Mouse (Mus musculus) MEL (cell line): Measurements from ENCODE around the gene Tmem214. TPM values are rescaled to one million over a fixed set of nuclear protein-coding genes. Genes with fewer than 3 reads are reported as not detected.

Experiments
- DNase-seq: peaks from one replicate; pipeline ENCODE4 v3.0.0; 2011; ENCODE audit warnings: low read depth, low spot score
- H3K27ac ChIP-seq: 2 replicates; pipeline ENCODE4 v1.5.1; 2012; ENCODE audit warnings: low read depth, mild to moderate bottlenecking, control low read depth, low read length, moderate library complexity; ENCODE audit not compliant: control insufficient read depth
- H3K27me3 ChIP-seq, 2 experiments: fragments of 150-350 bp in 1 of 2; sonication (generic) in 1 of 2; 2 replicates each; pipeline ENCODE4 v1.6.1; 2012; ENCODE audit warnings: low read length in 2 of 2, mild to moderate bottlenecking in 2 of 2, improper control_type of control experiment in 1 of 2, moderate library complexity in 1 of 2; ENCODE audit not compliant: insufficient read depth in 2 of 2, control insufficient read depth in 1 of 2
- H3K36me3 ChIP-seq, 2 experiments: 2 replicates each; pipeline ENCODE4 v1.6.1; 2012 to 2014; ENCODE audit warnings: low read length in 2 of 2, improper control_type of control experiment in 1 of 2, inconsistent platforms in 1 of 2, mild to moderate bottlenecking in 1 of 2; ENCODE audit not compliant: insufficient read depth in 2 of 2, control insufficient read depth in 1 of 2
- H3K4me1 ChIP-seq, 2 experiments: fragments of 150-350 bp in 1 of 2; sonication (generic) in 1 of 2; 2 replicates each; pipeline ENCODE4 v1.6.1; 2012; ENCODE audit warnings: low read length in 2 of 2, improper control_type of control experiment in 1 of 2, mild to moderate bottlenecking in 1 of 2; ENCODE audit not compliant: insufficient read depth in 2 of 2, control insufficient read depth in 1 of 2
- H3K4me3 ChIP-seq, 2 experiments: fragments of 150-350 bp in 1 of 2; sonication (generic) in 1 of 2; 2 replicates each; pipeline ENCODE4 v1.5.1; 2012; ENCODE audit warnings: low read depth in 2 of 2, low read length in 2 of 2, mild to moderate bottlenecking in 2 of 2, moderate library complexity in 2 of 2, control low read depth in 1 of 2, improper control_type of control experiment in 1 of 2; ENCODE audit not compliant: control insufficient read depth in 1 of 2, insufficient read depth in 1 of 2
- H3K79me2 ChIP-seq: 2 replicates; pipeline ENCODE4 v1.6.1; 2012; ENCODE audit warnings: mild to moderate bottlenecking, low read length, moderate library complexity; ENCODE audit not compliant: control insufficient read depth, poor library complexity, insufficient read depth
- H3K9ac ChIP-seq: 2 replicates; pipeline ENCODE4 v1.6.1; 2012; ENCODE audit warnings: low read depth, mild to moderate bottlenecking, control low read depth, low read length, moderate library complexity; ENCODE audit not compliant: control insufficient read depth, poor library complexity, severe bottlenecking
- H3K9me3 ChIP-seq: fragments of 150-350 bp; sonication (generic); replicated peaks from 2 replicates; pipeline ENCODE4 v1.6.1; 2012; ENCODE audit warnings: mild to moderate bottlenecking, low read length, improper control_type of control experiment, moderate library complexity; ENCODE audit not compliant: insufficient read depth
- BHLHE40 ChIP-seq: IDR thresholded peaks from 2 replicates; pipeline ENCODE4 v1.6.1; 2012; ENCODE audit warnings: low read depth, mild to moderate bottlenecking, inconsistent platforms, low read length, improper control_type of control experiment, borderline replicate concordance
- CHD2 ChIP-seq: IDR thresholded peaks from 2 replicates; pipeline ENCODE4 v1.6.1; 2011; ENCODE audit warnings: low read length, improper control_type of control experiment
- CTCF ChIP-seq, 3 experiments: IDR thresholded peaks in 2 of 3; conservative IDR thresholded peaks in 1 of 3; 2 replicates each; pipeline ENCODE4 v1.5.1; 2011 to 2012; ENCODE audit warnings: low read length in 3 of 3, low read depth in 2 of 3, mild to moderate bottlenecking in 2 of 3, improper control_type of control experiment in 1 of 3, inconsistent platforms in 1 of 3, mixed read lengths in 1 of 3, moderate library complexity in 1 of 3; ENCODE audit not compliant: control insufficient read depth in 1 of 3, insufficient read depth in 1 of 3, poor library complexity in 1 of 3, severe bottlenecking in 1 of 3
- E2F4 ChIP-seq: IDR thresholded peaks from 2 replicates; pipeline ENCODE4 v1.6.1; 2011; ENCODE audit warnings: low read depth, low read length, improper control_type of control experiment, borderline replicate concordance
- GATA1 ChIP-seq: IDR thresholded peaks from 2 replicates; pipeline ENCODE4 v1.6.1; 2011; ENCODE audit warnings: low read depth, low read length, improper control_type of control experiment
- HCFC1 ChIP-seq: IDR thresholded peaks from 2 replicates; pipeline ENCODE4 v1.6.1; 2012; ENCODE audit warnings: low read depth, mild to moderate bottlenecking, inconsistent platforms, low read length, improper control_type of control experiment, moderate library complexity
- JUND ChIP-seq: IDR thresholded peaks from 2 replicates; pipeline ENCODE4 v1.6.1; 2011; ENCODE audit warnings: low read depth, mild to moderate bottlenecking, improper control_type of control experiment, low read length
- MAFK ChIP-seq: IDR thresholded peaks from 2 replicates; pipeline ENCODE4 v1.6.1; 2011; ENCODE audit warnings: low read depth, mild to moderate bottlenecking, low read length, improper control_type of control experiment, borderline replicate concordance
- MEF2A ChIP-seq: IDR thresholded peaks from 2 replicates; pipeline ENCODE4 v1.6.1; 2014; ENCODE audit warnings: low read depth, mild to moderate bottlenecking, inconsistent platforms, low read length, improper control_type of control experiment; ENCODE audit not compliant: poor library complexity, insufficient replicate concordance, severe bottlenecking; ENCODE audit errors: extremely low read depth
- MYB ChIP-seq: IDR thresholded peaks from 2 replicates; pipeline ENCODE4 v1.6.1; 2011; ENCODE audit warnings: mild to moderate bottlenecking, low read depth, low read length, improper control_type of control experiment
- MYC ChIP-seq: IDR thresholded peaks from 2 replicates; pipeline ENCODE4 v1.6.1; 2011; ENCODE audit warnings: low read depth, mild to moderate bottlenecking, low read length, improper control_type of control experiment, moderate library complexity
- NELFE ChIP-seq: IDR thresholded peaks from 2 replicates; pipeline ENCODE4 v1.6.1; 2011; ENCODE audit warnings: low read depth, low read length, improper control_type of control experiment
- NRF1 ChIP-seq: IDR thresholded peaks from 2 replicates; pipeline ENCODE4 v1.6.1; 2014; ENCODE audit warnings: low read depth, mild to moderate bottlenecking, inconsistent platforms, low read length, improper control_type of control experiment, moderate library complexity; ENCODE audit not compliant: poor library complexity, insufficient read depth, severe bottlenecking
- POLR2A ChIP-seq, 2 experiments: IDR thresholded peaks; 2 replicates each; pipeline ENCODE4 v1.6.1; 2011 to 2012; ENCODE audit warnings: low read length in 2 of 2, mild to moderate bottlenecking in 2 of 2, control low read depth in 1 of 2, improper control_type of control experiment in 1 of 2, low read depth in 1 of 2, moderate library complexity in 1 of 2; ENCODE audit not compliant: control insufficient read depth in 1 of 2, insufficient read depth in 1 of 2, poor library complexity in 1 of 2
- POLR2AphosphoS5 ChIP-seq: IDR thresholded peaks from 2 replicates; pipeline ENCODE4 v1.6.1; 2012; ENCODE audit warnings: low read depth, borderline replicate concordance, mild to moderate bottlenecking, inconsistent platforms, low read length, moderate library complexity, mixed read lengths
- RAD21 ChIP-seq: IDR thresholded peaks from 2 replicates; pipeline ENCODE4 v1.6.1; 2011; ENCODE audit warnings: mild to moderate bottlenecking, low read depth, low read length, improper control_type of control experiment
- SIN3A ChIP-seq: IDR thresholded peaks from 2 replicates; pipeline ENCODE4 v1.6.1; 2012; ENCODE audit warnings: low read length, improper control_type of control experiment, inconsistent platforms
- TBP ChIP-seq: IDR thresholded peaks from 2 replicates; pipeline ENCODE4 v1.8.0; 2011; ENCODE audit warnings: low read depth, low read length, improper control_type of control experiment
- ZC3H11A ChIP-seq: IDR thresholded peaks from 2 replicates; pipeline ENCODE4 v1.6.1; 2012; ENCODE audit warnings: low read depth, mild to moderate bottlenecking, inconsistent platforms, low read length, improper control_type of control experiment
- ZMIZ1 ChIP-seq: IDR thresholded peaks from 2 replicates; pipeline ENCODE4 v1.6.1; 2012; ENCODE audit warnings: low read depth, mild to moderate bottlenecking, inconsistent platforms, low read length, improper control_type of control experiment, moderate library complexity
- ZNF384 ChIP-seq: IDR thresholded peaks from 2 replicates; pipeline ENCODE4 v1.6.1; 2012; ENCODE audit warnings: low read depth, mild to moderate bottlenecking, inconsistent platforms, low read length, improper control_type of control experiment
- polyA plus RNA-seq, 2 experiments: library from polyadenylated mRNA; stranded (reverse) in 1 of 2; unstranded in 1 of 2; fragments of >175 nt in 1 of 2; fragments of >200 nt in 1 of 2; gene quantifications; 2 replicates each; pipeline versions ENCODE4 v1.2.1 to v1.2.4; 2012; ENCODE audit warnings: low replicate concordance in 2 of 2, low read depth in 1 of 2; ENCODE audit not compliant: insufficient read length in 2 of 2, insufficient read depth in 1 of 2, missing spikeins in 1 of 2
- total RNA-seq: library from RNA; depleted of rRNA; stranded (reverse); fragments of 300-350 nt; gene quantifications from 2 replicates; pipeline ENCODE4 v1.2.3, GENCODE M21; 2012

Tmem214 gene
- total and polyA plus RNA-seq, 3 experiments, result 50.5 to 170 (median 101) TPM

DNA sequence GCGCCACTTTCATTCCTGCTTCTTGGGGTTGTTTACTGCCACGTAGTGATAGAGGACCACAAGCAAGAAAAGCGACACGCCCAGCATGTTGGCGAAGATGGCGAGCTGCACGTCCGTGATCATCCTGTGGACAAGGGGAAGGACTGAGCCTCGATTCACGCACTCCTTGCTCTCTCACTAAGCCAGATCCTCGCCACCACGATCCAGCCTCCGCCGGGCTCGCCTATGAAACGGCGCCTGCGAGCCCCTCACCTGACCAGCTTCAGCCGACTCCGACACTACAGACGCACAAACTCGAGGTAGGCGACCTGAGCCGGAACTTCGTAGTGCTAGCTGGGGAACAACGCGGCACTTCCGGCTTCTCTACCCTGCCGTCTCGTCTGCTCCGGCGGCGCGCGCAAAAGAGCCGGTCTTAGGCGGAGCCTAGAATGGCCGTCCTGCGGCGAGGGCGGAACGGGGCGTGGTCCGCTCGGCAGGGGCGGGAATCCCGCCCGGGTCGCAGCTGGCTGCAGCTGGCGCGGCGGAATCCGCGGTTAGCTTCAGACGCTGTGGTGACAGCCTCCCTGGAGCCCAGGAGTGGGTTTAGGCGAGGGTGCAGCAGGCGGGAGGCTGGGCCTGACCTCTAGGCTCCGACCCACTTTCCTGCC, 39.7 kb downstream of the Tmem214 start, which contains the start of gene Ost4 (continued):
- TF ChIP-seq SIN3A (peak; percentile 96), CTCF (IDR thresholded peaks at IDR 0.05 in 2 of 3, conservative IDR thresholded peaks at IDR 0.05 in 1 of 3; ENCODE audit: control insufficient read depth in 1 of 3, insufficient read depth in 1 of 3, low read depth in 2 of 3, low read length in 3 of 3, poor library complexity in 1 of 3, severe bottlenecking in 1 of 3) (no peak), MAFK (no peak), NRF1 (peak; percentile 78), ZNF384 (no peak), ZMIZ1 (peak; percentile 96), MYC (peak; percentile 79; the same call in 1 of the 2 replicates), JUND (no peak), E2F4 (peak; percentile 89; the same call in 1 of the 2 replicates)

- no peak for DNase-seq
- H3K36me3 ChIP-seq, result peaks cover 4 to 11% of the 10 kb centered on the region in 2 experiments
- H3K4me3 ChIP-seq, result peak overlapping the region; percentile 63 to 67
- no peaks in the 10 kb centered on the region for H3K27me3 ChIP-seq
- TF ChIP-seq ZMIZ1 (no peak), ZNF384 (no peak), POLR2A (IDR thresholded peaks at IDR 0.05; ENCODE audit: control insufficient read depth in 1 of 2, insufficient read depth in 1 of 2, low read depth in 1 of 2, low read length in 2 of 2, poor library complexity in 1 of 2) (no peak), BHLHE40 (no peak), GATA1 (no peak), CHD2 (no peak), ZC3H11A (no peak), CTCF (IDR thresholded peaks at IDR 0.05 in 2 of 3, conservative IDR thresholded peaks at IDR 0.05 in 1 of 3; ENCODE audit: control insufficient read depth in 1 of 3, insufficient read depth in 1 of 3, low read depth in 2 of 3, low read length in 3 of 3, poor library complexity in 1 of 3, severe bottlenecking in 1 of 3) (no peak), MYB (no peak), HCFC1 (no peak), MEF2A (no peak), TBP (no peak), POLR2AphosphoS5 (no peak), NRF1 (no peak), NELFE (no peak), RAD21 (no peak)
- no peaks in the 10 kb centered on the region for H3K9me3 ChIP-seq
- no peak overlapping the region for H3K27ac ChIP-seq
- peak overlapping the region; percentile 73 for H3K9ac ChIP-seq
- H3K79me2 ChIP-seq, result peaks cover 18% of the 10 kb centered on the region
- H3K4me1 ChIP-seq, result peaks cover 3 to 25% of the 10 kb centered on the region in 2 experiments; a peak in 3 of 4 replicates
Observed at GRCm38 (mm10) chr5:30908426-30909299, 40.9 kb downstream of the Tmem214 start.
